Comparison of ENCODE assay signal across 25 mouse cellular contexts in the genomic region with DNA sequence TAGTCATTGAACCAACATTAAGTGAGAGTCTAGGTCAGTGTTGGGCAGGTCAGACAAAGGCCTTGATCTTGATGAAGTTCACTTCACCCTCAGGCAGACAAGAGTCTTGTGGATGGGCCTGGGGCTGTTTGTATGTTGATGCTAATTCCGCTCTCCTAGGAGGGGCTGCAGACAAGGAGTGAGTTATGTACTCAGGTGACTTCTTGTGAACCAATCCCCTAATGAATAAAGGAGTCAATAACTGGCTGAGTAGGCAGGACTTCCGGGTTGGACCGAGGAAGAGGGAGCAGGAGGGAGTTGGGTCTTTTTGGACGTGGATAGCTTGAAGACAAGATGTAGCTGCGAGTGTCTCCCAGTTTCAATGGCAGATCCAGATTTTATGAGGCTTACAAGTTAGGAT.
"Had no signal": no experiment of that assay in that cellular context is flagged by ENCODE, and none has a peak within 500 bp of the region (broad histone marks: within the 10 kb centered on the region; RNA-seq: fewer than 3 reads in every experiment).

No protein-coding gene starts in this region.

- H3K27me3 ChIP-seq: heart, embryonic 13.5 days; heart, embryonic 15.5 days; hindbrain, embryonic 13.5 days; hindbrain, embryonic 15.5 days; kidney, embryonic 15.5 days; limb, embryonic 13.5 days; limb, embryonic 15.5 days; liver, embryonic 12.5 days had no signal

- H3K36me3 ChIP-seq: heart, embryonic 13.5 days; heart, embryonic 15.5 days; hindbrain, embryonic 13.5 days; hindbrain, embryonic 15.5 days; kidney, embryonic 15.5 days; limb, embryonic 13.5 days; limb, embryonic 15.5 days; liver, embryonic 12.5 days had no signal

- H3K4me3 ChIP-seq: heart, adult 2 months; heart, embryonic 13.5 days; heart, embryonic 15.5 days; hindbrain, embryonic 13.5 days; hindbrain, embryonic 15.5 days; kidney, embryonic 15.5 days; limb, embryonic 13.5 days; limb, embryonic 15.5 days; liver, embryonic 12.5 days had no signal

- H3K9ac ChIP-seq: heart, embryonic 13.5 days; heart, embryonic 15.5 days; hindbrain, embryonic 13.5 days; hindbrain, embryonic 15.5 days; kidney, embryonic 15.5 days; limb, embryonic 13.5 days; limb, embryonic 15.5 days; liver, embryonic 12.5 days; liver, embryonic 14.5 days had no signal

- H3K9me3 ChIP-seq: heart, embryonic 13.5 days; heart, embryonic 15.5 days; hindbrain, embryonic 13.5 days; hindbrain, embryonic 15.5 days; kidney, embryonic 15.5 days; limb, embryonic 13.5 days; limb, embryonic 15.5 days; liver, embryonic 12.5 days had no signal

- DNase-seq: gastrocnemius, postnatal 14 days; gastrocnemius, postnatal 36 days; heart, adult 11 months; heart, adult 2 months; heart, postnatal 14 days; heart, postnatal 36 days; kidney, adult 11 months; kidney, adult 2 months; kidney, adult 9 months; kidney, postnatal 14 days; kidney, postnatal 36 days; layer of hippocampus, adult 9-11 months; layer of hippocampus, postnatal 36 days; left cerebral cortex, postnatal 4 days had no signal

- H3K4me1 ChIP-seq: hindbrain, embryonic 13.5 days; hindbrain, embryonic 15.5 days; limb, embryonic 15.5 days; liver, embryonic 12.5 days had no signal

- H3K27ac ChIP-seq: heart, adult 2 months; heart, embryonic 13.5 days; heart, embryonic 15.5 days; hindbrain, embryonic 13.5 days; hindbrain, embryonic 15.5 days; hindbrain, postnatal 0 days; kidney, embryonic 15.5 days; kidney, postnatal 0 days; limb, embryonic 13.5 days; limb, embryonic 15.5 days; liver, embryonic 12.5 days; liver, embryonic 14.5 days had no signal
